Mouse (Mus musculus): ENCODE data around the gene Slc25a29. TPM values are rescaled to one million over a fixed set of nuclear protein-coding genes. Genes with fewer than 3 reads are reported as not detected.

Slc25a29 gene
- polyA plus RNA-seq, 1 experiment: 0.02 TPM

GRCm38 (mm10) chr12:108816569-108816968 is 19.1 kb downstream of the Slc25a29 start:
- H3K4me1 ChIP-seq (ENCODE audit: control insufficient read depth): no peaks in the 10 kb centered on the region; the same call in 1 of the 2 replicates
- TF ChIP-seq TAL1 (IDR thresholded peaks at IDR 0.05; ENCODE audit: low read length) (no peak), GATA1 (IDR thresholded peaks at IDR 0.05; ENCODE audit: low read length) (no peak)
- H3K36me3 ChIP-seq (ENCODE audit: control insufficient read depth): peaks cover 89% of the 10 kb centered on the region
- no peaks in the 10 kb centered on the region for H3K9me3 ChIP-seq (ENCODE audit: control insufficient read depth, low read length)
- H3K4me3 ChIP-seq (replicated peaks): no peak overlapping the region
- H3K27me3 ChIP-seq (ENCODE audit: control insufficient read depth): no peaks in the 10 kb centered on the region

DNA sequence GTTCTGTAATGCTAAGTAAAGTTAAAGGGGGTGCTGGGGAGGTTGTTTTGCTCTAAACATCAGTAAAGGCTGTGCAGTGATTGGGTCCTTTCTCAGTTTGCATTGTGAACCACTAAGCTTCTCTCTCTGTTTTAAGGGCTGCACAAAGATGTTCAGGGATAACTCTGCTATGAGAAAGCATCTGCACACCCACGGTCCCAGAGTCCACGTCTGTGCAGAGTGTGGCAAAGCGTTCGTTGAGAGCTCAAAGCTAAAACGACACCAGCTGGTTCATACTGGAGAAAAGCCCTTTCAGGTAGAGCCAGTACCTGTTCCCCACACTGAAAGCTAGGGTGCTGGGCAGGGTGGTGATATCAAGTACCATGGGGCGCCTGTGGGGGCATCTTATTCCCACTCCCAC is 21.2 kb downstream of the Slc25a29 start:
- Histone ChIP-seq H3K27me3 (ENCODE audit: control insufficient read depth) (no peaks in the 10 kb centered on the region), H3K4me1 (ENCODE audit: control insufficient read depth) (peaks cover 20% of the 10 kb centered on the region), H3K36me3 (ENCODE audit: control insufficient read depth) (peaks cover 96% of the 10 kb centered on the region), H3K4me3 (replicated peaks) (no peak overlapping the region), H3K9me3 (ENCODE audit: control insufficient read depth, low read length) (no peaks in the 10 kb centered on the region)
- no peak for TF ChIP-seq GATA1 (IDR thresholded peaks at IDR 0.05; ENCODE audit: low read length)
- no peak for TF ChIP-seq TAL1 (IDR thresholded peaks at IDR 0.05; ENCODE audit: low read length)

GRCm38 (mm10) chr12:108812463-108812862 is 23.2 kb downstream of the Slc25a29 start:
- Histone ChIP-seq H3K4me1 (ENCODE audit: control insufficient read depth) (peaks cover 31% of the 10 kb centered on the region), H3K36me3 (ENCODE audit: control insufficient read depth) (peaks cover 97% of the 10 kb centered on the region), H3K27me3 (ENCODE audit: control insufficient read depth) (no peaks in the 10 kb centered on the region), H3K4me3 (replicated peaks) (no peak overlapping the region), H3K9me3 (ENCODE audit: control insufficient read depth, low read length) (no peaks in the 10 kb centered on the region)
- TF ChIP-seq TAL1 (IDR thresholded peaks at IDR 0.05; ENCODE audit: low read length): no peak
- no peak for TF ChIP-seq GATA1 (IDR thresholded peaks at IDR 0.05; ENCODE audit: low read length)

- TF ChIP-seq TAL1 (IDR thresholded peaks at IDR 0.05; ENCODE audit: low read length) (no peak), GATA1 (IDR thresholded peaks at IDR 0.05; ENCODE audit: low read length) (no peak)
- Histone ChIP-seq H3K4me3 (replicated peaks) (no peak overlapping the region), H3K36me3 (ENCODE audit: control insufficient read depth) (peaks cover 97% of the 10 kb centered on the region), H3K4me1 (ENCODE audit: control insufficient read depth) (peaks cover 33% of the 10 kb centered on the region), H3K27me3 (ENCODE audit: control insufficient read depth) (no peaks in the 10 kb centered on the region), H3K9me3 (ENCODE audit: control insufficient read depth, low read length) (no peaks in the 10 kb centered on the region)
Observed at GRCm38 (mm10) chr12:108811133-108811532, 24.6 kb downstream of the Slc25a29 start.

DNA sequence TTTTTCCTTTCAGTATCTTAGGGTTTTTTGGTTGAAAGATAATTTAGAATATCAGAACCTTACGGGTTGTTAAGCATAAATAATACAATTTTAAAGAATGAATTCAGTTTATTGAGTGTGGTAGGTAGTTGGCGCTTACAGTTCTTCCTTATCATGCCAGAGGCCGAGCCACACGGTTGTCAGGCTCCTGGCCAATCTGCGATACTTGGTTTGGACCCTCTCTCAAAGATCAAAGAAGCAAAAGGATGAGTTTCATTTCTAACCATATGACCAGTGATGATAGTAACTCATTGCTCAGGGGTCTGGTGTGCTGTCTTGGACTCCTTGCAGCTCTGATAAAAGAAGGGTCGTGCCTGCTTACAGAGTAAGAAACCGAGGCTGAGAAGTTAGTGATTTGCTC is 25.4 kb downstream of the Slc25a29 start:
- no peaks in the 10 kb centered on the region for H3K27me3 ChIP-seq (ENCODE audit: control insufficient read depth)
- TF ChIP-seq TAL1 (IDR thresholded peaks at IDR 0.05; ENCODE audit: low read length) (no peak), GATA1 (IDR thresholded peaks at IDR 0.05; ENCODE audit: low read length) (no peak)
- no peaks in the 10 kb centered on the region for H3K9me3 ChIP-seq (ENCODE audit: control insufficient read depth, low read length)
- H3K36me3 ChIP-seq (ENCODE audit: control insufficient read depth): peaks cover 99% of the 10 kb centered on the region
- no peak overlapping the region for H3K4me3 ChIP-seq (replicated peaks)
- peaks cover 33% of the 10 kb centered on the region for H3K4me1 ChIP-seq (ENCODE audit: control insufficient read depth)

DNA sequence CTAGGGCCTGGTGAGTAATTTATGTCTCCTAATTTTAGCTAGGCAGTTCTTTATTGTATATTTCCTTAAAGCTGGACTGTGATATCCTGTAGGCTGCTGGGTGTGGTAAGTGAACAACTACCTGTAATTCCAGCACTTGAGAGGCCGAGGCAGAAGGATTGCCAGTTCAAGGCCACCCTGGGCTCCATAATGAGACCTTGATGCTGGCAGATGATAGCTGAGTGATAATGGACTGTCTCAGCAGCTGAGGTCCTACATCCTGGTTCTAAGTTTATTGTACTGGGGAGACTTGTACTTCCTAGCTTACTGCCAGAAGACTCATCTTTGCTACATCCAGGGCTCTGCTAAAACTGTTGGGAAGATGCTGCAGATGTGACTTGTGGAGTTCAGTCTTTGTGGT is 25.9 kb downstream of the Slc25a29 start:
- Histone ChIP-seq H3K4me1 (ENCODE audit: control insufficient read depth) (peaks cover 33% of the 10 kb centered on the region), H3K27me3 (ENCODE audit: control insufficient read depth) (no peaks in the 10 kb centered on the region)
- TF ChIP-seq GATA1 (IDR thresholded peaks at IDR 0.05; ENCODE audit: low read length) (no peak), TAL1 (IDR thresholded peaks at IDR 0.05; ENCODE audit: low read length) (no peak)

GRCm38 (mm10) chr12:108808465-108808864 is 27.2 kb downstream of the Slc25a29 start:
- H3K4me1 ChIP-seq (ENCODE audit: control insufficient read depth): peaks cover 36% of the 10 kb centered on the region
- H3K4me3 ChIP-seq (replicated peaks): no peak overlapping the region
- peaks cover 92% of the 10 kb centered on the region for H3K36me3 ChIP-seq (ENCODE audit: control insufficient read depth)
- no peaks in the 10 kb centered on the region for H3K9me3 ChIP-seq (ENCODE audit: control insufficient read depth, low read length)
- H3K27me3 ChIP-seq (ENCODE audit: control insufficient read depth): no peaks in the 10 kb centered on the region
- no peak for TF ChIP-seq TAL1 (IDR thresholded peaks at IDR 0.05; ENCODE audit: low read length)
- no peak for TF ChIP-seq GATA1 (IDR thresholded peaks at IDR 0.05; ENCODE audit: low read length)

More for the DNA sequence above, 25.9 kb downstream of the Slc25a29 start:
- Histone ChIP-seq H3K36me3 (ENCODE audit: control insufficient read depth) (peaks cover 95% of the 10 kb centered on the region), H3K4me3 (replicated peaks) (no peak overlapping the region), H3K9me3 (ENCODE audit: control insufficient read depth, low read length) (no peaks in the 10 kb centered on the region)

DNA sequence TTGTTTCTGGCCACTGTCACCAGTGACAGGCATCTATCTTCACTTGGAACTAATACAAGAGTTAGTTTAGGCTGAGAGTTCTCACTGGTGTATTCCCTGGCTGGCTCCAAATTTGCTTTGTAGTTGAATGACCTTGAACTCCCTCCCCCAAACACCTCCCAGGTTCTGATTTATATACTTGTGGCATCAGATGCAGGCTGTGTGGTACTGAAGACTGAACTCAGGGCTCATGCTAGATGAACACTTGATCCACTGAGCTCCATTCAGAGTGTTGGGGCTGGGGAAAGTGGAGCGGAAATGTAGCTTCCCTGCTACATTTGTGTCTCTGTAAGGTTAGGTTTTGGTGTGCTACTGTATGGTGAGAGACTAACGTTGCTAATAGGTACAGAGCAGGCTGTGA is 31.3 kb downstream of the Slc25a29 start:
- peaks cover 85% of the 10 kb centered on the region for H3K36me3 ChIP-seq (ENCODE audit: control insufficient read depth)
- peaks cover 36% of the 10 kb centered on the region for H3K4me1 ChIP-seq (ENCODE audit: control insufficient read depth)
- H3K4me3 ChIP-seq (replicated peaks): no peak overlapping the region
- no peaks in the 10 kb centered on the region for H3K9me3 ChIP-seq (ENCODE audit: control insufficient read depth, low read length)
- H3K27me3 ChIP-seq (ENCODE audit: control insufficient read depth): no peaks in the 10 kb centered on the region
- TF ChIP-seq TAL1 (IDR thresholded peaks at IDR 0.05; ENCODE audit: low read length) (no peak), GATA1 (IDR thresholded peaks at IDR 0.05; ENCODE audit: low read length) (no peak)

- TF ChIP-seq GATA1 (IDR thresholded peaks at IDR 0.05; ENCODE audit: low read length): no peak
- TF ChIP-seq TAL1 (IDR thresholded peaks at IDR 0.05; ENCODE audit: low read length): no peak
- H3K27me3 ChIP-seq (ENCODE audit: control insufficient read depth): no peaks in the 10 kb centered on the region
- no peak overlapping the region for H3K4me3 ChIP-seq (replicated peaks)
- H3K36me3 ChIP-seq (ENCODE audit: control insufficient read depth): peaks cover 75% of the 10 kb centered on the region
- H3K9me3 ChIP-seq (ENCODE audit: control insufficient read depth, low read length): no peaks in the 10 kb centered on the region
- peaks cover 43% of the 10 kb centered on the region for H3K4me1 ChIP-seq (ENCODE audit: control insufficient read depth)
Observed at GRCm38 (mm10) chr12:108801613-108802012, 34.1 kb downstream of the Slc25a29 start.

GRCm38 (mm10) chr12:108794979-108795537 is 40.6 kb downstream of the Slc25a29 start:
- no peaks in the 10 kb centered on the region for H3K27me3 ChIP-seq (ENCODE audit: control insufficient read depth)
- peaks cover 38% of the 10 kb centered on the region for H3K36me3 ChIP-seq (ENCODE audit: control insufficient read depth)
- H3K4me1 ChIP-seq (ENCODE audit: control insufficient read depth): peaks cover 58% of the 10 kb centered on the region
- TF ChIP-seq GATA1 (IDR thresholded peaks at IDR 0.05; ENCODE audit: low read length) (peak; percentile 30; the same call in 1 of the 2 replicates), TAL1 (IDR thresholded peaks at IDR 0.05; ENCODE audit: low read length) (no peak)
- no peaks in the 10 kb centered on the region for H3K9me3 ChIP-seq (ENCODE audit: control insufficient read depth, low read length)
- H3K4me3 ChIP-seq (replicated peaks): peak overlapping the region; percentile 99
